In the genomic region with DNA sequence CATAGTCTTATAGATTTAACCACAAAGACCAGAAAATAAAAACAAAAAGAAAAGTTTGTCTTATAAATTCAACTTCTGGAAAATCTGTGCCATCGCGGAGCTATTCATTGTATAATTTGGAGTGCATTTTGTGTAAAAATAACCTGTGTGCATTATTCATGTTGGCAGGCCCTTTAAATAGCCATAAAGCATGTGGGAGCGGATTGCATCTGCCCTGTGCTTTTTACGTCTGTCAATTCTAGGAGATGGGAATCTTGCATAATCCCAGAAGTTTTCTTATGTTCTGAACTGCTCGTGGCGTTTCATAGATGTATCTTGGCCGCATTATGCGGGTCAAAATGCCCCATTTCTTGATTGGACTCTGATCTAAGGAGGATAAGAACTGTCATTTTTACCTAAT, we compare ENCODE assay signal across 24 mouse cellular contexts.
DNase-seq lines count a peak whose midpoint lies in the region; ATAC-seq lines count a peak whose summit lies in the region.
"Had no signal": no experiment of that assay in that cellular context is flagged by ENCODE, and none has a peak within 500 bp of the region (broad histone marks: within the 10 kb centered on the region; RNA-seq: fewer than 3 reads in every experiment).

No protein-coding gene starts in this region.

- WGBS in heart, embryonic 12.5 days, result 80% methylated on average over 8 of the region's 8 CpGs
- 83% methylated on average over 8 of the region's 8 CpGs for WGBS in hindbrain, embryonic 13.5 days

- DNase-seq in heart, adult 11 months, result peak; percentile 40
- peak; percentile 43 for DNase-seq in right cerebral cortex, adult 18-20 months
- no peak for DNase-seq in right cerebral cortex, postnatal 4 days
- peak; percentile 33 to 47 for DNase-seq in left cerebral cortex, adult 9 months (ENCODE audit: low spot score in 2 of 2)
- DNase-seq in cerebellum, adult 18-20 months, result no peak
- DNase-seq: adrenal gland, postnatal 36 days; cerebellum, adult 11 months; cerebellum, postnatal 10 days; gastrocnemius, postnatal 14 days; heart, adult 2 months; kidney, adult 11 months; kidney, postnatal 4 days; lung, embryonic 14.5 days; thymus, adult 2 months; thymus, postnatal 4 days had no signal

- H3K27me3 ChIP-seq in heart, embryonic 12.5 days (replicated peaks), result no peaks in the 10 kb centered on the region
- H3K27me3 ChIP-seq in hindbrain, embryonic 13.5 days, result no peaks in the 10 kb centered on the region
- H3K27me3 ChIP-seq: forebrain, embryonic 12.5 days; hindbrain, embryonic 12.5 days; limb, embryonic 15.5 days; megakaryocyte, embryonic 14.5 days; midbrain, embryonic 13.5 days; stomach, embryonic 15.5 days had no signal

- no peaks in the 10 kb centered on the region for H3K9me3 ChIP-seq in heart, embryonic 12.5 days (replicated peaks)
- no peaks in the 10 kb centered on the region for H3K9me3 ChIP-seq in hindbrain, embryonic 13.5 days
- H3K9me3 ChIP-seq: forebrain, embryonic 12.5 days; hindbrain, embryonic 12.5 days; limb, embryonic 15.5 days; megakaryocyte, embryonic 14.5 days; midbrain, embryonic 13.5 days; stomach, embryonic 15.5 days had no signal

- H3K9ac ChIP-seq in heart, embryonic 12.5 days, result no peak overlapping the region
- H3K9ac ChIP-seq in hindbrain, embryonic 13.5 days, result no peak overlapping the region
- H3K9ac ChIP-seq: forebrain, embryonic 12.5 days; hindbrain, embryonic 12.5 days; limb, embryonic 15.5 days; liver, embryonic 14.5 days; lung, embryonic 14.5 days; midbrain, embryonic 13.5 days; stomach, embryonic 15.5 days had no signal

- no peaks in the 10 kb centered on the region for H3K4me1 ChIP-seq in heart, embryonic 12.5 days (replicated peaks)
- no peaks in the 10 kb centered on the region for H3K4me1 ChIP-seq in hindbrain, embryonic 13.5 days (replicated peaks)
- H3K4me1 ChIP-seq: forebrain, embryonic 12.5 days; hindbrain, embryonic 12.5 days; limb, embryonic 15.5 days; midbrain, embryonic 13.5 days; stomach, embryonic 15.5 days had no signal

- H3K27ac ChIP-seq in heart, embryonic 12.5 days (ENCODE audit: poor library complexity, severe bottlenecking), result no peak overlapping the region
- H3K27ac ChIP-seq in hindbrain, embryonic 13.5 days, result no peak overlapping the region
- H3K27ac ChIP-seq: forebrain, embryonic 12.5 days; heart, adult 2 months; hindbrain, embryonic 12.5 days; limb, embryonic 15.5 days; liver, embryonic 14.5 days; midbrain, embryonic 13.5 days; stomach, embryonic 15.5 days had no signal

- H3K36me3 ChIP-seq in heart, embryonic 12.5 days, result no peaks in the 10 kb centered on the region
- H3K36me3 ChIP-seq in hindbrain, embryonic 13.5 days, result no peaks in the 10 kb centered on the region
- H3K36me3 ChIP-seq: forebrain, embryonic 12.5 days; hindbrain, embryonic 12.5 days; limb, embryonic 15.5 days; midbrain, embryonic 13.5 days; stomach, embryonic 15.5 days had no signal

- H3K4me3 ChIP-seq in heart, embryonic 12.5 days, result no peak overlapping the region
- no peak overlapping the region for H3K4me3 ChIP-seq in hindbrain, embryonic 13.5 days
- H3K4me3 ChIP-seq: forebrain, embryonic 12.5 days; heart, adult 2 months; hindbrain, embryonic 12.5 days; limb, embryonic 15.5 days; megakaryocyte, embryonic 14.5 days; midbrain, embryonic 13.5 days; stomach, embryonic 15.5 days had no signal

- no peak for ATAC-seq in heart, embryonic 12.5 days (ENCODE audit: insufficient number of reproducible peaks, low FRiP score)
- no peak for ATAC-seq in hindbrain, embryonic 13.5 days (ENCODE audit: low FRiP score)
- ATAC-seq: midbrain, embryonic 13.5 days had no signal

- H3K4me2 ChIP-seq in heart, embryonic 12.5 days, result no peak overlapping the region
- no peak overlapping the region for H3K4me2 ChIP-seq in hindbrain, embryonic 13.5 days
- H3K4me2 ChIP-seq: forebrain, embryonic 12.5 days; hindbrain, embryonic 12.5 days; limb, embryonic 15.5 days; lung, embryonic 14.5 days; midbrain, embryonic 13.5 days; stomach, embryonic 15.5 days had no signal

Comparison
In these comparisons a context has a peak if more than half of its experiments do, and no peak if none do; other contexts are left out.
1. DNase-seq: peak in heart, adult 11 months (single experiment), right cerebral cortex, adult 18-20 months (single experiment) and left cerebral cortex, adult 9 months (2 of 2); none in right cerebral cortex, postnatal 4 days (single experiment) and cerebellum, adult 18-20 months (0 of 2).